Mouse (Mus musculus): ENCODE measurements around the gene Pak2.

GRCm38 (mm10) chr16:32010330-32010729 lies 68.8 kb downstream of the Pak2 start:
- TF ChIP-seq POLR2A (IDR thresholded peaks at IDR 0.05; ENCODE audit: low read depth, low read length), result no peak
- no peak for TF ChIP-seq CTCF (IDR thresholded peaks at IDR 0.05; ENCODE audit: extremely low read depth, insufficient read length, insufficient replicate concordance, low read depth, low read length)
